Mouse (Mus musculus): ENCODE data around the gene Tcf3.

- TF ChIP-seq CTCF (IDR thresholded peaks at IDR 0.05; ENCODE audit: borderline replicate concordance, control insufficient read depth, extremely low read depth, insufficient read depth, low read length, poor library complexity), result no peak
- TF ChIP-seq POLR2A (IDR thresholded peaks at IDR 0.05; ENCODE audit: control insufficient read depth, extremely low read depth, insufficient read depth, low read length, poor library complexity), result no peak
Measured at GRCm38 (mm10) chr10:80407924-80408323, 25.5 kb downstream of the Tcf3 start.

Data from thymus, adult 2 months (tissue).